Mouse (Mus musculus): ENCODE measurements around the gene Elp1.

Elp1 gene

DNA sequence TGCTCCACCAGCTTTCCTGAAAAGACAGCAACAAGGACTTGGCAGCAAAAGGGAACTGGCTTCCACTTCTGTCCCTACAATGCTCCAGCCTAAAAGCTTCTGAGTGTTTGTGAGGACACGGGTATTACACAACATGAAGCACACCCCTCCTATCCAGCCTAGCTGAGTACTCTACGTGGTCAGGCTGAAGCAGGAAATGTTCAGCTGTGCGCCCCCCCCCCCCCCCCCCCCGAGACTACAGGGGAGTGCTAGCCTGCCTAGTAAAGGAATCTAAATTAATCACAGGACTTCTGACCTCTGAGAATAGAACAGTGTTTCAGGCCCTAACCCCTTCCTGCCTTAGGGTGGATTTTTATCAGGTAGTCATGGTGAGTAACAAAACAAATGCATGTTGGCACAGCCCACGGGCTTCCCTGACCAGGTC is 34.3 kb downstream of the Elp1 start:
- no peak for DNase-seq

DNA sequence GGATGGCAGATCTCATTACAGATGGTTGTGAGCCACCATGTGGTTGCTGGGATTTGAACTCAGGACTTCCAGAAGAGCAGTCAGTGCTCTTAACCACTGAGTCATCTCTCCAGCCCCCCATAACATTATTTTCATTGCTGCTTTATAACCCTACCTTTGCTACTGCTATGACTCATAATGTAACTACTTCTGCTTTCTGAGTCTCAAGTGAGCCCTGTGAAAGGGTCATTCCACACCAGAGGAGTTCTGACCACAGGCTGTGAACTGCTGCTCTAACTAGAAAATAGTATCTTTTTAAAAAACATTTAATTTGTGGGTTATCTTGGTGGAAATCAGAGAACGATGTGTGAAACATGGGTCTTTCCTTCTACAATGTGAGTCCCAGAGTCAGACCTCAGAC is 44.4 kb downstream of the Elp1 start:
- DNase-seq, result no peak

DNA sequence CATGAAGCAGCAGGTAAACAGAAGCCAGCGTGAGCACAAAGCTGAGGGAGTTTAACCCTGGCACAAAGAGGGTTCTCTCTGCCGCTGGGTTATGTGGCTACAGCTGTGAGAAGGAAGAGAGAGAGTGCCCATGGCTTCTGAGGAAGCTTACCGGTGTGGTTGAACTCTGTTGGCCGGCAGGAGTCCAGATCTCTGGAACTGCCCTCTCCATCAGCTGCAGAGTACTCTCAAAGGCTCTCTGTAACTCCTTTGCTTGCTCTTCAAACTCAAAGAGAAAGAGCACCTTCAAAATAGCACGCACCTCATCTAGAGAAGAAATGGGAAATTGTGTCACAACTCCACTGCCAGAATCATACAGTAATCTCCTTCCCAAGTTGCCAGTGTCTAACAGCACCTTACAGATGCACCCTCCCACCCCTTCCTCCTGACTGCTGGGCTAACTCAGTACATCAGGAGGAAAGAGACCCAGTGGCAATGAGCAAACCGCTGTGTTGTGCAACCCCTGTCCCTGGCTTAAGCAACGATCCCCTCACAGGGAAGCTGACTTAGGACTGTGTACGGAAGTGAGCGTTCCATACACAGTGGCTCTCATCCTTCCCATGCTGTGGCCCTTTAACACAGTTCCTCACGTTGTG is 45.0 kb downstream of the Elp1 start:
- no peak for DNase-seq

DNA sequence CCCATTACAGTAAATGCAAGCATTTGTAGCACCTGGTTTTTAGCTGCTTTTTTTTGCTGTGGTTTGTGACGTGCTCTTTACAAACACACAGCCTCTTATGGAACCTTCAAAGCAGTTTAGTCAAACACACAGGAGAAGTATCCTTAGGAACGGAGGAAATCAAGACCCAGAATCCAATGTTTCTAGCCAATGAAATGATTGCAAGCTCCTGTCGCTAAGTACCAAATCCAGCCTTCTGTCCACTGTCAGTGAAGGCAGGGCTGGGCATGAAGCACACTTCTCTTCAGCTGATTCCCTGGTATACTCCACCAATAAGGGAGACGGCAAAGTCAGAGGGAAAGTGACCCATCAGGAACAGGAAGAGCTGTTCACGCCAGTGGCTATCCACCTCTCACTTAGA is 46.1 kb downstream of the Elp1 start:
- no peak for DNase-seq

DNA sequence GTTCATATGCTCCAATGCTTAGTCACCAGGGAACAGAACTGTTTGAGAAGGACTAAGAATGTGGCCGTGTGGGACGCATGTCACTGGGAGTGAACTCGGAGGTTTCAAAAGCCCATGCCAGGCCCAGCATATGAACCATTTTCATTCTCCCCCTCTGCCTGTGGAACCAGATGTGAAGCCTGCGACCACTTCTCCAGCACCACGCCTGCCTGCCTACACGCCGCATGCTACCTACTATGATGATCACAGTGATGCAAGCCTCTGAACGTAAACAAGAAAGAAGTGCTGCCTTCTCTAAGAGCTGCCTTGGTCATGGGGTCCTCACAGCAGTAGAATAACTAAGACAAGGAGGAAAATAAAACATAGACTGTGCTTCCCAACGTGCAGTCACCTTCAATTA is 54.7 kb downstream of the Elp1 start:
- DNase-seq, result no peak

DNA sequence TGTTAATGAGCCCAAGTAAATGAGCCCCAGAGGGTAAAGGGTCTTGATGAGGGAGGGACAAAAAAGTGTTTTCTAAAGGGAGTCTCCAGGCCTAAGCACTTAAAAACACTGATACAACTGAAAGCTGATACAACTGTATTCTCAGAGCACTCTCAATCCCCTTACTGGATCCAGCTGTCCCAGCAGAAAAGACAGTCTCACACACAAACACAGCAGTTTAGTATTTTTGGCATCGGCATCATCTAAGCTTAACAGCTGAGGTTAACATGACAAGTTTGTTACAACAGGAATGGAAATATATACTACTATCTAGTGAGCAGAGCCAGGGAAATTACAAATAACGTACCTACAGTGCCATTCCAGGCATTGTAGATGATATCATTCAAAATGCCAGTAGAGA is 55.8 kb downstream of the Elp1 start:
- DNase-seq, result no peak

DNA sequence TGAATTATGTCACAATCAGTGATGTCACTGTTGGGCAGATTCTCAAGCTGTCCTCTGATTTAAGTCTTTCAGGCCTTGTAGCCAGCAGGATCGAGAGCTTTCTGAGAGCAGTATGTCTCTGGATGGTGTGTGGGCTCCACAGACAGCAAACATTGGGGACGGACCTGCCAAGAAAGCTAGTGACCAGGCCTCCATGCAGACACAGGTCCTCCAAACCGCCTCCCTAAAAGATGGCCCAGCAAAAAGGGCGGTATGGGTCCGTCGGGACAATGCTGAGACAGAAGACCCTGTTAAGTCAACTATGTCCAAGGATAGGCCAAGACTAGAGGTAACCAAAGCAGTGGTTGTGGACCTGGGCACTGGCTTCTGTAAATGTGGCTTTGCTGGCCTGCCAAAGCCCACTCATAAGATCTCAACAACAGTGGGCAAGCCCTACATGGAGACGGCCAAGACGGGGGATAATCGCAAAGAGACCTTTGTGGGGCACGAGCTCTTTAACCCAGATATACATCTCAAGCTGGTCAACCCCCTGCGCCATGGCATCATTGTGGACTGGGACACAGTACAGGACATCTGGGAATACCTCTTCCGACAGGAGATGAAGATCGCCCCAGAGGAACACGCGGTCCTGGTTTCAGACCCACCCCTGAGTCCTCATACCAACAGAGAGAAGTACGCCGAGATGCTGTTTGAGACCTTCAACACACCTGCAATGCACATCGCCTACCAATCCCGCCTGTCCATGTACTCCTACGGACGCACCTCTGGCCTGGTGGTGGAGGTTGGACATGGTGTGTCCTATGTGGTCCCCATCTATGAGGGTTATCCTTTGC is 58.6 kb downstream of the Elp1 start, which contains the start of gene Actl7a:
Gene Actl7a (plus strand): TSS at position 51 of the 833 bp plus-strand sequence.
- no peak for DNase-seq

DNA sequence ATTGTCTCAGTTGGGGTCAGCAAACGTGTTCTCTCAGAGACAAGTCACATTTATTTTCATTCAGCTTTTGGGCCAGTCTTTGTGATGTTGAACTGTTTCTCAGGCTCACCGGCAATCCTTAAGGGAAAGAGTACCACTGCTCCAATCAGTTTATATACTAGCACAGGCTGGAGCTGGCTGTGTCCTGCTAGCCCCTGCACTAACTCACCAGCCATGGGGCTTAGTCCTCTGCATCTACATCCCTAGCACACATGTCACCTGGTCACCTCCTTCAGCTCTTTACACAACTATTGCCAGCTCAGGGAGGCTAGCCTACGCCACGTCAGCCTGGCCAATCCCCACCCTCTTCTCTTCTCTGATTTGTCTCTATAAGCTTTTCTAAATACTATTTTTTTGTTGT is 59.4 kb downstream of the Elp1 start:
- no peak for DNase-seq

DNA sequence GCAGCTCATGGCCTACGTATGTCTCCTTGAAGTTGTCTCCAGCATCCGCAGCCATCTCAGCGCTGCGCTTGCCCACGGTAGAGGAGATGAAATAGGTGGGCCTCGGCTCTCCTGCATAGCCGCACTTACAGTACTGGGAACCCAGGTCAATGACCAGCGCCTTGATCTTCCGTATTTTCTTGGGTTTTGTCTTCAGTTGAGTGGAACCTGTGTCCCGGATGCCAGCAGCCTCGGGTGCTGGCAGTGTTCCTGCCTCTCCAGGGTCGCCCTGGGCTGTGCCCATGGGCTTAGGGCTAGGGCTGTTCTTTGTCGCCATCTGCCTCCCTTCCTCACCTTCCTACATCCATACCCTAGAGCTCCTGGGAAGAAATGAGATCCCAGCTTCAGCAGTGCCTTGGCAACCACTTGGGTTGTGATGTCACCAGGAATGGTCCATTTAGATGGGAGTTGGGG is 61.1 kb downstream of the Elp1 start, which contains the start of gene Actl7b:
Gene Actl7b (minus strand): TSS at position 403 of the 453 bp plus-strand sequence.
- DNase-seq, result no peak

DNA sequence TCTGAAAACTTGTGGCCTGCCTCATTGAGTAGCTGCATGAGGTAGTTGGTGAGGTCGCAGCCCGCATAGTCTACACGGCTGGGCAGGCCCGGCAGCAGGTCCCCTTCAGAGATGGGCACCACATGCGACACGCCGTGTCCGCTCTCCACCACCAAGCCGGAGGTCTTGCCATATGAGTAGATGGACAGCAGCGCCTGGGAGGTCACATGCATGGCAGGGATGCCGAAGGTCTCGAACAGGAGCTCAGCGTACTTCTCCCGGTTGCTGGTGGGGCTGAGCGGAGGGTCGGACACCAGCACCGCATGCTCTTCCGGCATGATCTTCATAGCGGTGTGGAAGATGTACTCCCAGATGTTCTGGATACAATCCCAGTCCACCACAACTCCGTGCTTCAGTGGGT is 61.5 kb downstream of the Elp1 start:
- DNase-seq, result no peak

DNA sequence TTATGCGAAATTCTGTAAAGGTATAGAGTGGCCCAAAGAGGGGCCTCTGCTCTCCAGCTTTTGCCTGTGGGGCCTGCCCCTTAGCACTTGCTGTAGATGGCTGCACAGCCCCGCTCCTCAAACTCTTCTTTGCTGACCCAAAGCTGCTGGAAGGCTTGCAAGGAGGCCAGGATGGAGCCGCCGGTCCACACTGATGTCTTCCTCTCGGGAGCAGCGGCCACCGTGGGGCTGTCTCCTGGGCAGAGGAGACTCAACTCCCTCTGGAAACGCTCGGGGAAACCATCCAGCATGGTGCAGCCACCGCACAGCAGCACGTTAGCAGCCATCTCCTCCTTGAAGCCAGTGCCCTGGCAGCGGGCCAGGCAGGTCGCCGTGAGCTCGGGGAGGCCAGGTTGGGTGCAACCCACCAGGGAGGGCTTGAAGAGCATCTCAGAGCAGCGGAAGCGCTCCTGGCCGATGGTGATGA is 62.1 kb downstream of the Elp1 start, which contains the start of gene Gm26657:
Gene Gm26657 (plus strand): TSS at position 51 of the 466 bp plus-strand sequence.
- no peak for DNase-seq

DNA sequence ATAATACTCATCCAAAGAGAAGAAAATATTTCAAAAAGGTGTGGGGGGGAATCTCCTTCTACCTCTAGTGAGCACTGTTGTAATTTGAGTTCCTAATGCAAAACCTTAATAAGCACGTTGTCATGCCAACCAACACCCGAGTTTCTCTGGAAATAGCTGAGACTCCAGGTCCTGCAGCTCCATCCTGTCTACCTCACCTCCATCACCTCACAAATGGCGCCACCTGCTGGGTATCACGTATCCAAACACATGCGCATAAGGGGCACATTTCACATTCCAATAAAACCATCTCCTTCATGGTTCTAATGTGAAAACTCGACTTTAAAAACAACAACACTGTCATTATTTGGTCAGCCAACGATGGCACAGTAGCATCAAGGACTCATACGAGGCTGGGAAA is 76.3 kb downstream of the Elp1 start:
- DNase-seq, result peak; percentile 31

DNA sequence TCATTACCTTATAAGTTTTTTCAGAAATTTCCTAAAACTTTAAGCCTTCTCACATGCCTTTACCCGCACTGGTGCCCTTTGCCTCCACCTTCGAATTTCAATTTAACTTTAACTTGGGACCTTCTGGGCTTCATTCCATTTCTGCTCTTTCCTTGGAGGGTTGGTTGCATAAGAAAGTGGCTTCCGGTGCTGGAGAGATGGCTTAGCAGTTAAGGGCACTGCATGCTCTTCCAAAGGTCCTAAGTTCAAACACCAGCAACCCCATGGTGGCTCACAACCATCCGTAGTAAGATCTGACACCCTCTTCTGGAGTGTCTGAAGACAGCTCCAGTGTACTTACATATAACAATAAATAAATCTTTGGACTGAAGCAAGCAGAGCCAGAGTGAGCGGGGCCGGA is 78.9 kb downstream of the Elp1 start:
- DNase-seq, result no peak

DNA sequence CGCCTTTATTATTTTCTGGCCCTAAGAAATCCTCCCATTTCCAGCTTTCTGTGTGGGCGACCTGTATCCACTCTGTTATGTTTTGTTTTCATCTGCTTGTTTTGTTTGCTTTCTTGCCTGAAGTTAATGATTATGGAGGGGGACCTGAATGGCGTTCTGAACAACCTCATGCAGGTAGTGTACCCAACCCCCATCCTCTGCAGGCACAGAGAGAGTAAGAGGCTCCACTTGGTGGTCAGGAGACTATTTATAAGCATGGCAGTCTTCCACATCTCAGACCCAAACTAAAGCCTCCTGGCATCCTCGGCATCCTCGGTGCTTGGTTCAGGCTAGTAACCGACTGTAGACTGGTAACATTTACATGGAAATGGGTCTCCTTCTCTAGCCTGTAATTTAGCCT is 79.8 kb downstream of the Elp1 start:
- no peak for DNase-seq

DNA sequence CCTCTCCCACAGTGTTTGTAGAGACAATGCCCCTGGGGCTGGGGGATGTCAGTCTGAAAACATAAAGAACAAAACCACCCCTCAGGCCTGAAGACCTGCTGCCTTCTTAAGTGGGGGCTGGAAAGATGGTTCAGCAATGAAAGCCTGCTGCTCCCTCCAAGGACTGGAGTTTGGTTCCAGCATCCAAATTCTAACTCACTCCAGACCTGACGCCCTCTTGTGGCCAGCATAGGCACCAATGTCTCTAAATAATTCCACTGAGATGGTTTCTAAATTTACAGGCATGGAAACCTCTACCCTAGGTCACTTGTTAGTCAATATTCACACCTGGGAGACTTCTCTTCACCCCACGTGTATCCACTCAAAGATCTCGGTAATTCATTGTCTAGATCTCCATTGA is 80.7 kb downstream of the Elp1 start:
- peak; percentile 6 for DNase-seq

DNA sequence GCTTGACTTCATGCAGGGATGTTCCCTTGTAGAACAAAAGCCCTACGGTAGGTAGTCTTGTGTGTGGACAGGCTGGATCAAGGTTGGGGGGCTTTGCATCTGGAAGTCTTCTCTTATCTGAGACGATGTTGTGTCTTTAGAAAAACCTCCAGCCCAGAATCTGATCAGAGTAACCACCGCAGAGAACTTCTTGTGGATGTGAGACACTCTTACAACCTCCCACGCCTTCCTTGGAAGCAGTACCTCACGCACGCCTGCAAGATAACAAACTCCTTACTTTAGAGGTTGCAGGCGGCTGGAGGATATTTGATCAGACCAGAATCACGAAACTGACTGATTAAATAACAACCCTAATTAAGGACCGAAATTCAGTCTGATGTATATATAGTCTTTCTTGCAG is 81.7 kb downstream of the Elp1 start:
- no peak for DNase-seq

DNA sequence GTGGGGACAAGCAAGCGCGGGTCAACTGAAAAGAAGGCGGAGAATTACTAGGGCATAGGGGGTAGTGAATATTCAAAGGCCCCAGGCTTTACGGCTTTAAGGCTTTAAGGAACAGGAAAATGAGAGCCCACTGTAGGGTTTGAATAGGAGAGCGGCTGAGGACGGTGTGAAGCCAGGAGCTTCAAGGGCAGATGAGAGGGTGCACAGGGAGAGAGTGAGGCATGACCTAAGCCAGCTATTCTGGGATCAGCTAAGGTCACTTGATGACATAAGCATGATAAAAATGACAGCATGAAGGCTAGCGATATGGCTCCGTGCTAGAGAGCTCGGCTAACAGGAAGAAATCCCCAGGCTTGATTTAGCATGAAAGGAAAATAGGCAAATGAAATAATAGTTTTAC is 82.7 kb downstream of the Elp1 start:
- no peak for DNase-seq

DNA sequence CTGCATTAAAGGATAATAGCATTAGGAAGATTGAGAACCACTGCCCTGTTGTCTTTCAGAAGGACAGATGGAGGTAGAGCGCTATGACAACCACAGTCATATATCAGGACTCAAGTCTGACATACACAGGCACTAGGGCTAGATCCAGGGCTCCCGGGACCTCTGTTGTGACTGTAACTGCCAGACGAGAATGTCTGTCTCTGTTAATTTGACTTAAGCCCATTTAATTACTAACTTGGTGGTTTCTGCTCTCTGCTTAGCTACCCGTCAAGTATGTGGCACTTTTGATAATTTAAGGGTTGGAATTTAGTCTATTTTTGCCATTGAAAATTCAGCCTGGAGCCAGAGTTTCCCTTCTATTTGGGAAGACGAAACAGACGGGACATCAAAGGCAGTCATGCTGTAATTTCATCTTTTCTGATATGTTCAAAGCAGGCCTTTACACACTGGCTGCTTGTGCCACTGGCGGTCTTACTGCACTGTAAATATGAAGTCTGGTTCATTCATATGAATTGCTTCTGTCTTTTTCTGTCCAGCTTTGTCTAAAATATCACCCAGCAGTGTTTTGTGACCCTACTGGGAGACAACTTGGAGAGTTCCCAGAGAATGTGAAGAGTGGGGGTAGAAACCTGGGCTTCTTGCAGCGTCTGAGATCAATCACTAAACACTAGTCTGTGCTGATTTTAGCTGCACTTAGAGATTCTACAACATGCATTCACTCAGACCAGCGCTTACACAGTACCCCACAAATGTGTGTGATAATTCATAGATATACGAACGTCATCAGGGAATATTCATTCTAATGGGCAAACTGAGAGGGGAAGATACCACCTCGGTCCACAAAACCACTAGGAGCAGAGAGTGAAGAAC is 83.3 kb downstream of the Elp1 start:
- no peak for DNase-seq

DNA sequence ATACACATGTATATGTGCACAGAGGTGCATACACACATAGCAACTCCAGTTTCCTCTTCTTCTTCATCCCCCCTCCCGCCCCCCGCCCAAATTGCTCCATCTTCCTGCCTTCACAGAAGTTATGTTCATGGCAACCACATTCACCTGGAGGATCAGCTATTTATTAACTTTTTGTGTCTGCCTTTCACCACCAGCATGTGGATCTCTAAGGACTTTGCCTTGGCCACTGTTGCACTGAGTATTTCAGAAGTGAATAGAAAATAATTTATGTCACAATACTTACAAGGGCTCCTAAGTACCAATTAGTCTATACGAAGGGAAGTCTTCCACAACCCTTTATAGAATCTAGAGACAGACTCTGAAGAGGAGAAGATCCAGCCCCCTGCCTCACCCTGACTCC is 84.2 kb downstream of the Elp1 start:
- no peak for DNase-seq

DNA sequence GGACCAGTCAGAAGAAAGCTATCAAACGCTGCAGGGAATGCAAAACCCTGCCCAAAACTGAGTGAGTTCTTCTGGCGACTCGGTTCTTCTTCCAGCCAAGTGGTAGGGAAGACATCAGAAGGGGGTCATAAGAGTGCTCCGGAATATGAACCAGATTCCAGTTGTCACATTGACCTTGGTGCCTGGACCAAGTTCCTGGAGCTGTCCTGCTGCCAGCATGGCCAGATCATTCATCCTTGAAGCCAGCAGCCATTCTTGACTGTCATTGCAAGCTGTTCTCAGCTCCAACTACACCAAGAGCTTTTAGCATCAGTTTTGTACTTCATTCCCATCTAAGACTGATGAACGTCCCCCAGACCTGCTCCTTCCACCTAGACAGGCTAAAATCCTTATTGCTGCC is 85.3 kb downstream of the Elp1 start:
- DNase-seq, result no peak

DNA sequence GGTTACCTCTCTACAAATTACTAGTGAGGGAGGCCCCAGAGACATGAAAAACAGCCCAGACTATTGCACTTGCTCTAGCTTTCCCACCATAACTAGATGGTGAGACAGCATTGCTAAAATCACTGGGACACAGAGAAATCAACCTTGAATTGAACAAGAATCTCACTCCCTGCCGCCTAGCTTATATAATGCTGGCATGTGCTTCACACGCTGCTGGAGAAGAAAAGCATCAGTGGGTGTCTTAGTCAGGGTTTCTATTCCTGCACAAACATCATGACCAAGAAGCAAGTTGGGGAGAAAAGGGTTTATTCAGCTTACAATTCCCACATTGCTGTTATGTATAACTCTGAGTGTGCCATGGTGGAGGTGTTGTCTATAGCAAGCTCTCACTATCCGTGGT is 89.0 kb downstream of the Elp1 start:
- no peak for DNase-seq

DNA sequence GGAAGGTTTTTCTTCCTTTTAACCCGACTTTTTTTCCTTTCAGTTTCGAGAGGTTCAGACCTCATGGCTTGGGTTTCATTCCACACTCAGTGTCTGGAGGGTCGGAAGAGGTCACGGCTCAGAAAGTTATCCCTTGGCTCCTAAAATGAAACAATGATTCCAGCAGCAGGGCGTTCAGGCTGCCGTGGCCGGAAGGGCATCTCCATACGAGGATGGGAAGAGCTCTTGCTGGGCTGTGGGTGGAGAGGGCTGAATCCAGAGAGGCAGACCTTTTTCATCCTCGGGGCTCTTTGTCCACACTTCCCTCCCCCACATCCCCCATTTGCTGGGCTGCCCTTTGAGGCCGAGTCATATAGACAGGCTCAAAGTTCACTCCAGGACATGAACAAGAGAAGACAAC is 99.9 kb downstream of the Elp1 start:
- no peak for DNase-seq

Data from thymus, postnatal 25 days (tissue).